Mouse (Mus musculus) lung, adult 2 months (tissue): ENCODE data around the gene Zbed4. TPM values are rescaled to one million over a fixed set of nuclear protein-coding genes. Genes with fewer than 3 reads are reported as not detected.
A peak's percentile ranks its signal among the peaks of the same experiment; 100 is the strongest.
"Not testable (repeated sequence)": the region's sequence is repeated elsewhere in the genome, so short reads cannot be mapped to it uniquely, and the experiment has no call there.

Experiments
- DNase-seq: peaks from one replicate; pipeline ENCODE4 v3.0.0; 2022
- H3K4me1 ChIP-seq: fragments of 200-500 bp; 2 replicates; pipeline ENCODE4 v1.6.1; 2011; ENCODE audit warnings: low read length; ENCODE audit not compliant: control insufficient read depth, insufficient read depth
- H3K4me3 ChIP-seq: fragments of 200-500 bp; replicated peaks from 2 replicates; pipeline ENCODE3; 2011; ENCODE audit warnings: low read depth, mild to moderate bottlenecking, control low read depth, low read length; ENCODE audit errors: extremely low read depth
- CTCF ChIP-seq: fragments of 200-500 bp; IDR thresholded peaks from 2 replicates; pipeline ENCODE4 v1.5.1; 2011; ENCODE audit warnings: mild to moderate bottlenecking, low read length, control low read depth; ENCODE audit not compliant: insufficient read depth
- POLR2A ChIP-seq: fragments of 200-500 bp; IDR thresholded peaks from 2 replicates; pipeline ENCODE4 v1.6.1; 2011; ENCODE audit warnings: low read depth, mild to moderate bottlenecking, control low read depth, low read length, borderline replicate concordance; ENCODE audit errors: extremely low read depth
- WGBS: fragments of 180-500 bp; shearing (Covaris S2); methylation state at CpG from one replicate; pipeline ENCODE4 v1.1.7; 2018; 5-methylcytosine and 5-hydroxymethylcytosine counted together
- polyA plus RNA-seq: library from polyadenylated mRNA; depleted of rRNA; stranded (reverse); fragments of >200 nt; gene quantifications from 2 replicates; pipeline ENCODE4 v1.2.3, GENCODE M21; 2012

Zbed4 gene
- polyA plus RNA-seq, 1 experiment = 4.2 TPM

DNA sequence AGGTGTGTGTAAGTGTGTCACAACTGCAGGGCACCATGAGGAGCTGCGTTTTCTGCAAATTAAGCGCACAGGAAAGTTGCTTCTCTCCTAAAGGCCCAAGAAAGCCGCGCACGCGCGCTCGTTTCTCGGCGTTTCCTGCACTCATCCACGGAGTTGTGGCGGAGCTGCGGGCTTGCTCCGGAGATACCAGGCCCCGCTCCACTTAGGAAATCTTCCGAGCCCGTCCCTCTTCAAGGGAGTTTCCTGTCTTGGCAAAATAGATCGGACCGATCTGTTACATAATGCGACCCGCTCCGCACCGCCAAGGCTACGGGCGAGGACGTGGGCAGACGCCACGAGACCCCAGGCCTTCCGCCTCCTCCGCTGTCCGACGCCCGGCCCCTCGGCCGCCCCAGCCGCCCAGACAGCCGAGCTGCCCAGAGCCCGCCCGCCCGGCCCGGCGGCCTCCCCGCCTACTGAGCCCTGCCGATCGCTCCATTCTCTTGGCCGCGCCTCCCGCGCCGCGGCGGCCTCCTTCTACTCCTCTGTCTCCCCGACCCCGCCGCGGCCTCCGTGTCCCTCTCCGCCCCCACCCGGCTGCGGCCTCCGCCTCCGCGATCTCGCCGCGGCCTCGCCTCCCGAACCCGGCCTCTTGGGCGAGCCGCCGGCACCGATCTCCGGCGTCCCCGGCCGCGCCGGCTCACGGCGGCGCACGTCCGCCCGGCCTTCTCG lies 18.3 kb upstream of the Zbed4 start:
- under 1% methylated on average over 84 of the region's 86 CpGs for WGBS
- Histone ChIP-seq H3K4me1 (peaks cover 23% of the 10 kb centered on the region), H3K4me3 (peak overlapping the region; percentile 95)
- TF ChIP-seq POLR2A = no peak
- DNase-seq = peak; percentile 70

DNA sequence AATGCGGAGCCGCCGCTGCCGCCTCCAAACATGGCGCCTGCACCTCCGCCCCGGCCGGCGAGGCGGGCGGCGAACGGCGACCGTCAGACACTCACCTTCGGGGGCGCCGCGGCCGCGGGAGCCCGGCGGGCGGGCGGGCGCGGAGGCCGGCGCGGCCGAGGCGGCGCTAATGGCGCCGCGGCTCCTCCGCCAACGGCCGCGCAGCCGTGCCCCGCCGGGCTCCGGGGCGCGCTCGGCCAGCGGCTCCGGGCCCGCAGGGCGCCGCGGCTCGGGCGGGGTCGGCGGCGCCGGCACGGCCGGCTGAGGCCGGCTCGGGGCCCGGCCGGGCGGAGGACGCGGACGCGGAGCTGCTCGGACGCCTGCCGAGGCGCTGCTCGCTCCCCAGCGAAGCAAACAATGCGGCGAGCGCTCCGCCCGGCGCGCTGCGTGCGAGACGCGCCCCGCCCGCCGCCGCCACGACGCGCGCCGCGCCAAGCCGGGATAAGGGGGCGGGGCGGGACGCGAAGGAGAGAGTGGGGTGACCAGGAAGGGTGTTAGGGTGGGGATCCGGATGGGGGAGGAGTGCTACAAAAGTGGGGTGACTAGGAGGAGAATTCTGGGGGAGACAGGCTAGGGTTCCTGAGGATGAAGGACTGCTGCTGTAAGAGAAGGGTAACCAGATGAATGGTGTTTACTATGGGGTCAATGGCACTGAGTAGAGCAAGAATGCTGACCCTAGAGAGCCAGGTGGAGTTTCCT lies 17.5 kb upstream of the Zbed4 start, which contains the start of gene Brd1:
Gene Brd1, minus strand, starts transcription at position 400 of the 738 bp plus-strand sequence.
- peak within 1 kb of the TSS; percentile 95 for H3K4me3 ChIP-seq
- 8% methylated on average over 103 of the region's 103 CpGs for WGBS
- TF ChIP-seq CTCF (no peak), POLR2A (peak; percentile 75; the same call in 1 of the 2 replicates)
- DNase-seq = peak; percentile 84
- peaks cover 23% of the 10 kb centered on the region for H3K4me1 ChIP-seq

DNA sequence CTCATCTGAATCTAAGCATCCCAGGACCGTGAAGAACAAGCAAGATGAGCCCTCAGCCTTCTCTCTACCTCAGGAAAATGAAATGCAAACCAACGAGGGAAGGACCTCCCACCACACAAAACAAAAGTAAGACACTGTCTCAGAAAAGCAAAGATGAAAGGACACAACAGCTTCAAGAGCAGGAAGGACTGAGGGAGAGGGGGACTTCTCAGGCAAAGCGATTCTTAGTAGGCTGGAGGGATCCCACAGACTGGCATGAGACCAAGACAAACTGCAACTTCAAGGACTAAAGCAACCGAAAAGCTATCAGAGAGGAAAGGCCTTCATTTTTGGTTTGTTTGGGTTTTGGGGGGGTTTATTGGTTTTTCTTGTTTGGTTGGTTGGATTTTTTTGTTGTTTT lies 15.3 kb upstream of the Zbed4 start:
- TF ChIP-seq CTCF = no peak
- no peak for TF ChIP-seq POLR2A
- DNase-seq = no peak
- H3K4me3 ChIP-seq = no peak overlapping the region
- 66% methylated on average over 4 of the region's 4 CpGs for WGBS
- H3K4me1 ChIP-seq = peaks cover 13% of the 10 kb centered on the region; the same call in 1 of the 2 replicates

DNA sequence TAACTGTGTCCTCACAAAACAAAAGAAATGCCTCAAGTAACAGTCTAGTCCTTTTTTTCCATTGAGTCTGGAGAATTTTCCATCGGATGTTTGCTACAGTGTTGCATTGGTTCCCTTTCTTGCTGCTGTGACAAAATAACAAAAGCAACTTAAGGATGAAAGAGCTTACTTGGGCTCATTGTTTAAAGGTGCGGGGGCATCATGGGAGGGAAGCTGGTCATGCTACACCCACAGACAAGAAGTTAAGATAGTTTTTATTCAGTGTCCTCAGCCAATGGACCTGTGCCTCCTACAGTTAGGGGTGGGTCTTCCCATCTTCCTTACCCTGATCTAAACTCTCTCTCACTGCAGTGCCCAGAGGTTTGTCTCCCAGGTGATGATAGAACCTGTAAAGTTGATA lies 13.0 kb upstream of the Zbed4 start:
- no peak for DNase-seq
- 0 out of 2 replicates have a peak, but pooled peaks cover 2% of the 10 kb centered on the region for H3K4me1 ChIP-seq
- H3K4me3 ChIP-seq = no peak overlapping the region
- no peak for TF ChIP-seq CTCF
- no peak for TF ChIP-seq POLR2A
- WGBS = 78% methylated on average over 2 of the region's 2 CpGs

DNA sequence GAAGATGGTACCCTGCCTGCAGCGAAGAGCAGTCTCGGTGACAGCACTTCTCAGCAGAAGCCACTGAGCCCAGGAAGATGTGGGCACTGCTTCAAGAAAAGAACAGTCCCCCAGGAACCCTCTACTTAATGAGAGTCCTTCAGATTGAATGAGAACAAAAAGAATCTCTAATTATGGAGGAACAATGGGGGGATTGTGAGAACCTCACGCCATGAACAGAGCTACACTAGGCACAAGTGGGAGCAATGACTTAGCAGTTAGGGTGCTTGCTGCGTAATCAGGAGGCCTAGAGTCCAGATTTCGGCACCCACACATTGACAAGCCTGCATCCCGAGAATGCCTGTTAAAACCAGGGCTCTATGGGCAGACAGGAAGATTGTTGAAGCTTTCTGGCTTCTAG lies 10.1 kb upstream of the Zbed4 start:
- TF ChIP-seq CTCF (no peak), POLR2A (no peak)
- Histone ChIP-seq H3K4me3 (no peak overlapping the region), H3K4me1 (no peaks in the 10 kb centered on the region)
- no peak for DNase-seq
- 75% methylated on average over 6 of the region's 6 CpGs for WGBS

DNA sequence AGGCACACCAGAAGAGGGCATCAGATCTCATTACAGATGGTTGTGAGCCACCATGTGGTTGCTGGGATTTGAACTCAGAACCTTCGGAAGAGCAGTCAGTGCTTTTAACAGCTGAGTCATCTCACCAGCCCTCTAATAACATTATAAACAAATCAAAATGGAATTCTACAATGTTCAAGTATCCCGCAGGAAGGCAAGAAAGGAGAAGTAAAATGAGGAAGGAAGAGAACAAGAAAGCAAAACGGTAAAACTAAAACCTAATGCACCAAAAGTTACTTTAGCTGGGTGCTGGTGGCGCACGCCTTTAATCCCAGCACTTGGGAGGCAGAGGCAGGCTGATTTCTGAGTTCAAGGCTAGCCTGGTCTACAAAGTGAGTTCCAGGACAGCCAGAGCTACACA lies 8.1 kb upstream of the Zbed4 start:
- H3K4me1 ChIP-seq = not testable (repeated sequence)
- 78% methylated on average over 5 of the region's 5 CpGs for WGBS

DNA sequence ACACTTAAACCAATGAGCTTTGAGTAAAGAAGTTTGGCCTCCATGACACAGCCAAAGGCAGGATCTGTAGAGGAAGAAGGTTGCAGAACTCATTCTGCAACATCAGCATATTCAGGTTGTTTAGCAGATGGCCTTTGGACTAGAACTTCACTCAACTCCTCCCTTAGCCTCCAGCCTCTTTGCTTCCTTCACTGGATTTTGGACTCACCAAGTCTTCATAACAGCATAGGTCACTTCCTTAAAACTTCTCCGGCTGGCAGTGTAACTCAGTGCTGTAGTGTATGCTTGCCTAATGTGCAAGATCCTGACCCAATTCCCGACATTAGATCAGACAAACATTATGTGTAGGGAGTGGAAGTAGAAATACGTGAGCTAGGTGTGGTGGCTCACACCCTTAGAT lies 6.1 kb upstream of the Zbed4 start:
- no peak for DNase-seq
- WGBS = 75% methylated on average over 3 of the region's 3 CpGs

More for the DNA sequence above, 8.1 kb upstream of the Zbed4 start:
- not testable (repeated sequence) for DNase-seq, H3K4me3 ChIP-seq

DNA sequence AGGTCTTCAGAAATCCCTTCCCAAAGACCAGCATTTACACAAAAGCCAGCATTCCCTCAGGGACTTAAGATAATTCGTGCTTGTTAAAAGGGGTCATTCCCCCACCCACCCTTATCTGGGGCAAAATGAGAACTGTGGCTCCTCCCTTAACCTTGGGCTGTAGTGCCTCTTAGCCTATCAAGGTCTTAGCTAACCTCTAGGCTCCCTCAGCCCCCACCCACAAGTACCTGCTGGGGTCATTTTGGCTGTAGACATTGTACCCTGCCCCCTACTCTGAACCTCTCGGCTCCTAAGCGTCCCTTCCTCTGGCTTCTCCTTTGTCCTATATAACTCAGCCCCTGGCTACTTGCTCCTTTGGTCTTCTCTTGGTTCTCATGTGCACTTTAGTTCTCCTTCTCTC lies 5.5 kb upstream of the Zbed4 start:
- WGBS = 47% methylated on average over 3 of the region's 3 CpGs
- Histone ChIP-seq H3K4me1 (no peaks in the 10 kb centered on the region), H3K4me3 (no peak overlapping the region)
- TF ChIP-seq CTCF = no peak
- TF ChIP-seq POLR2A = no peak
- DNase-seq = no peak

More for the DNA sequence above, 6.1 kb upstream of the Zbed4 start:
- no peak for TF ChIP-seq CTCF
- TF ChIP-seq POLR2A = no peak
- Histone ChIP-seq H3K4me3 (no peak overlapping the region), H3K4me1 (no peaks in the 10 kb centered on the region)

DNA sequence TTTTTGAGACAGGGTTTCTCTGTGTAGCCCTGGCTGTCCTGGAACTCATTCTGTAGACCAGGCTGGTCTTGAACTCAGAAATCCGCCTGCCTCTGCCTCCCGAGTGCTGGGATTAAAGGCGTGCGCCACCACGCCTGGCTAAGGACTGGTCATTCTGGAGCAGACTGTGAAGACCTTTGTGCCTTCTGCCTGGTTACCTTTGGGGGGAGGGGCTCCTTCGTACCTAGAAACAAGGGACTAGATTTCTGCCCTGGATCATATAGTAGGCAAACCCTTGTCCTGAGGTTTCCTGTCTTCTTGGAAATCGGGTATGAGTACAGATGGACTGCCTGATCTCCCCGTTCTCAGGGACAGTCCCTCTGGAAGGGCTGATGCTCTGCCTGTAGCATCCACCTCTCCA lies 1.8 kb upstream of the Zbed4 start:
- WGBS = 83% methylated on average over 8 of the region's 8 CpGs
- DNase-seq, H3K4me3 ChIP-seq, H3K4me1 ChIP-seq: not testable (repeated sequence)

DNA sequence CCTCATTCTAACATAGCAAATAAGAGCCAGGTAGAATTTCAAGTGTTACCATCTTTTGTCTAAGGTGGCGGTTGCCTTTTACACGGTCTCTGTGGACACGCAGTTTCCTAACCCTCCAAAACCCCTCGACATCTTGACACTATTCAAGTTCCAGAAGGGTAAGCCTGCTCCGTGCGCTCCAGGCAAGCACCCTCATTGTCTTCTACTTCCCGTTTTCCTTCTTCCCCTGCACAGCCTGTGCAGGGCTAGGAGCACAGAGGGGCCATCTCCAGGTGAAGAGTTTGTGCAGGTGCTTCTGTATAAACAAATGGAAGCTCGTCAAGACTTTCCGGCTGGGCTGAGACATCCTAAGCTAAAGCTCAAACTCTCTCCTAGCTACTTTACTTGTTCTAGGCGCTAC lies 1.4 kb upstream of the Zbed4 start:
- Histone ChIP-seq H3K4me3 (no peak overlapping the region), H3K4me1 (no peaks in the 10 kb centered on the region; the same call in 1 of the 2 replicates)
- WGBS = 73% methylated on average over 10 of the region's 10 CpGs
- no peak for DNase-seq
- TF ChIP-seq POLR2A = no peak
- TF ChIP-seq CTCF = no peak
